Mouse (Mus musculus) MEL (cell line): ENCODE measurements around the gene Emc1.

Experiments
- CTCF ChIP-seq, 3 experiments: IDR thresholded peaks in 2 of 3; conservative IDR thresholded peaks in 1 of 3; 2 replicates each; pipeline ENCODE4 v1.5.1; 2011 to 2012; ENCODE audit warnings: low read length in 3 of 3, low read depth in 2 of 3, mild to moderate bottlenecking in 2 of 3, improper control_type of control experiment in 1 of 3, inconsistent platforms in 1 of 3, mixed read lengths in 1 of 3, moderate library complexity in 1 of 3; ENCODE audit not compliant: control insufficient read depth in 1 of 3, insufficient read depth in 1 of 3, poor library complexity in 1 of 3, severe bottlenecking in 1 of 3
- ELF1 ChIP-seq: IDR thresholded peaks from 2 replicates; pipeline ENCODE4 v1.6.1; 2014; ENCODE audit warnings: low read depth, mild to moderate bottlenecking, inconsistent platforms, low read length, improper control_type of control experiment, moderate library complexity
- EP300 ChIP-seq, 2 experiments: IDR thresholded peaks; 2 replicates each; pipeline ENCODE4 v1.6.1; 2011; ENCODE audit warnings: improper control_type of control experiment in 2 of 2, low read length in 2 of 2, low read depth in 1 of 2, mild to moderate bottlenecking in 1 of 2
- ETS1 ChIP-seq: IDR thresholded peaks from 2 replicates; pipeline ENCODE4 v1.6.1; 2012; ENCODE audit warnings: low read depth, mild to moderate bottlenecking, inconsistent platforms, low read length, improper control_type of control experiment, moderate library complexity
- GABPA ChIP-seq: IDR thresholded peaks from 2 replicates; pipeline ENCODE4 v1.6.1; 2012; ENCODE audit warnings: low read depth, mild to moderate bottlenecking, inconsistent platforms, low read length, improper control_type of control experiment, moderate library complexity
- MEF2A ChIP-seq: IDR thresholded peaks from 2 replicates; pipeline ENCODE4 v1.6.1; 2014; ENCODE audit warnings: low read depth, mild to moderate bottlenecking, inconsistent platforms, low read length, improper control_type of control experiment; ENCODE audit not compliant: poor library complexity, insufficient replicate concordance, severe bottlenecking; ENCODE audit errors: extremely low read depth
- TBP ChIP-seq: IDR thresholded peaks from 2 replicates; pipeline ENCODE4 v1.8.0; 2011; ENCODE audit warnings: low read depth, low read length, improper control_type of control experiment
- UBTF ChIP-seq: IDR thresholded peaks from 2 replicates; pipeline ENCODE4 v1.6.1; 2012; ENCODE audit warnings: low read depth, mild to moderate bottlenecking, inconsistent platforms, low read length, improper control_type of control experiment, moderate library complexity, borderline replicate concordance; ENCODE audit not compliant: insufficient read depth
- ZNF384 ChIP-seq: IDR thresholded peaks from 2 replicates; pipeline ENCODE4 v1.6.1; 2012; ENCODE audit warnings: low read depth, mild to moderate bottlenecking, inconsistent platforms, low read length, improper control_type of control experiment

GRCm38 (mm10) chr4:139386869-139387319 is 34.5 kb downstream of the Emc1 start:
- TF ChIP-seq ELF1 (no peak), UBTF (no peak), ETS1 (no peak), CTCF (IDR thresholded peaks at IDR 0.05 in 2 of 3, conservative IDR thresholded peaks at IDR 0.05 in 1 of 3; ENCODE audit: control insufficient read depth in 1 of 3, insufficient read depth in 1 of 3, low read depth in 2 of 3, low read length in 3 of 3, poor library complexity in 1 of 3, severe bottlenecking in 1 of 3) (no peak), TBP (no peak), EP300 (IDR thresholded peaks at IDR 0.05; ENCODE audit: low read depth in 1 of 2, low read length in 2 of 2) (no peak), GABPA (no peak), MEF2A (no peak), ZNF384 (no peak)
